Mouse (Mus musculus): ENCODE results near the gene Slc30a7.
"Not testable (repeated sequence)": the region's sequence is repeated elsewhere in the genome, so short reads cannot be mapped to it uniquely, and the experiment has no call there.

Gene Slc30a7

DNA sequence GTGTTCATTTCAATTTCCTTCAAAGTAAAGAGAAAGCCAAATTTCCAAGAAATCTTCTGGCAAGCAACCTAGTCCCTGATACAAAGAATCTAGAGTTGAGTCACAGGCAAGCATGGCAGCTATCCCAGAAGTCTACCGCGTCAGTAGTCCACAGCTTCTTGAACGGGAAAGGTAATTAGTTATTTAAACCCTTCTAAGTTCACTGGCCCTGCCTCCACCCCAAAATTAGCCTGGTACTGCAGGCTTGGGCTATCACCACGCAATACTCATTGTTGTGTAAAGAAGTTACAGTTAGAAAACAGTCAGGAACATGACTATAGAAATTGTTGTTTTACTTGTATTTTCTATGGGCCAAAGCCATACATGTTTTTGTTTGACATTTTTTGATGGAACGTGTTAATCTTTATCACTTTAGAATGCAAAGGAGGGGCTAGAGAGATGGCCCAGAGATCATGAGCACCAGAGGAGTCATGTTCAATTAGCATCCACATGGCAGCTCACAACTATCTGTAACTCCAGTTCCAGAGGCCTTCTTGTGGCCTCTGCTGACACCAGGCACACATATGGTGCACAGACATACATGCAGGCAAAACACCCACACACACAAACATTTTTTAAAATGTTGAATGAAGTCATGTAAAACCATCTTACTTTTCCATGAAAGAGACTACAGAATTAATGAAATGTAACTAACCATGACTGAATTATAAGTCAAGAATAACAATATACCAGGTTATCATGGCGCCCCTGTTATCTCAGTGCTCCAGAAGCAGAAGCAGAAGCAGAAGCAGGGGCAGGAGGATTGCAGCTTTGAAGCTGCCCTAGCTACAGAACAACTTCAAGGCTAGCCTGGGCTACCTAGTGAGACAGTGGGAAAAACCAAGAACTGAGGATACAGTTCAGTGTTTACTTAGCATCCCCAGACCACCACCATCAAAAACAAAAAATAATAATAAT lies 57.0 kb downstream of the Slc30a7 start:
- in situ Hi-C loops (cut with MboI; ENCODE audit: low sequenced_read_pairs) = no loop called here

GRCm38 (mm10) chr3:115949220-115949920 lies 57.8 kb downstream of the Slc30a7 start:
- in situ Hi-C loops (cut with MboI; ENCODE audit: low sequenced_read_pairs) = no loop called here

GRCm38 (mm10) chr3:115946272-115946671 lies 60.9 kb downstream of the Slc30a7 start:
- in situ Hi-C loops (cut with MboI; ENCODE audit: low sequenced_read_pairs) = no loop called here

DNA sequence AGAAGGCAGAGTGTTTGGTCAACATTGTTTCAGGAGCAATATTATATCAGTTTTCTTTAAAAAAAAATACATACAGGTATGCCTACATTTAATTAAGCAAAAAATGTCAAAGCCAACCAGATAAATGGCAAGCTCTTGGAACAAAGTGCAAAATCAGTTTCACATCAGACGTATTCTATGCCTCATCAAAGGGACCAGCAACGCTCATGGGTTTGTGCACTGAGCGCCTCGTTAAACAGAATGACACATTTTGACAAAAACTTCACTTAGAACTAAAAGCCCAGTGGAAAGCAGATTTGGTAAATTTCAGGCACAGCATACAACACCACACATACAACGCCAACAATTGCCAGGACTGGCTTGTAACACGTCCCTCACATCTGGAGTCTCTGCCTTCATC lies 62.8 kb downstream of the Slc30a7 start:
- in situ Hi-C loops (cut with MboI; ENCODE audit: low sequenced_read_pairs) = no loop called here

- in situ Hi-C loops (cut with MboI; ENCODE audit: low sequenced_read_pairs) = no loop called here
Observed at GRCm38 (mm10) chr3:115941464-115941863, 65.7 kb downstream of the Slc30a7 start.

DNA sequence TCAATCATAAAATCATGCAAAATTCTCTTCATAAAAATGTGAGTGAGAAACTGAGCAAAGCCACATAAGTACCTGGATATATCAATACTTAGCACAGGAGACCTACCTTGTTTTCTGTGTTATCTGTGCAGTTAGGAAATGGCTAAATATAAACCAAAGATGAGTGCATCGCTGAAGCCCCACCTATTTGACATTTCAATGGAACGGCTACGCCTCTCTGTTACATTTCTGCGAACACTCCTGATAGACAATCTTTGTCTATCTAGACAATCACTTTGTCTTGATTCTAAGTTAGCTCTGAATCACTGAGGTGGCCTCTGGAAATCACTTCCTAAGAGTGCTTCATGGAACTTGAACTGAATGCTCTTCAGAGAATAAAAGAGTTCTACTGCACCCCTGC lies 66.7 kb downstream of the Slc30a7 start:
- in situ Hi-C loops (cut with MboI; ENCODE audit: low sequenced_read_pairs) = no loop called here

- in situ Hi-C loops (cut with MboI; ENCODE audit: low sequenced_read_pairs) = no loop called here
Observed at GRCm38 (mm10) chr3:115937807-115938206, 69.4 kb downstream of the Slc30a7 start.

- in situ Hi-C loops (cut with MboI; ENCODE audit: low sequenced_read_pairs) = no loop called here
Observed at GRCm38 (mm10) chr3:115936734-115937599, 70.2 kb downstream of the Slc30a7 start.

DNA sequence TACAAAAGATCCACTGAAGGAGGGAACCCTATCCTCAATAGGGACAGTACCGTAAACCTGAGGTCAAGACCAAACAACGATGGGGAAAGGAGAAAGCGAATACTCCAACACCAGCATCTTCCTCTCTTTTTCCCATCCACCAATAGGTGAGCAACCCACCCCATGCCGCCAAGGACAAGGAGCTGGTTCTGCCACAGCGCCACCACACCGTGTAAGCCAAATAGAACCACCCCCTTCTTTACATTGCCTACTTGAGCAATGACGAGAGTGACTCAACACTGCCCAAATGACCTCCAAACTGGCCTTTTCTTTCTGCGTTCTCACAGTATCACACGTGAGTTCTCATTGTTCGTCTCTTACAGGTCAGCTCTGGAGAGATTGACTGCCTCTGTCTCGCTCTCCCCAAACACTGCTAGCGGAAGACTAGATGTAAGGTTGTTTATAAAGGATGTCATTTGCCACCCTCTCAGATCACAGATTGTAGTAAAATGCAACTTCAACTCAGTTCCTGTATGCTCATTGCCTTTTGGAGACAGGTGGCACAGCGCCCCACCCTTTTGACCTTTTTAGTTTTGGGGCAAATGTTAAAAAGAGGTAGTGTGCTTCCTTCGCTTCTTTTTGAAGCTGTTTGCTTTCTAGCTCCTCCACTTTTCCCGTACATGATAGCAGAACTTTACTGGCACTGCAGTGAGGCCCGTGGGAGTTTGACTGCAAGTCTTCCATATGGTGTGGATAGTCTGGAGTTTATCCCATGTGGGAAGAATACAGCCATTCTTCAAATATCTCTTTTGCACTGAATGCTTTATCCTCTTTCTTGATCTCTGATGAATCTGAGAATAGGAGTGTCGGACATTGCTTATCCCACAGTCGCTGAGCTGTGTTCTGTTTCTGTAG lies 73.7 kb downstream of the Slc30a7 start:
- in situ Hi-C loops (cut with MboI; ENCODE audit: low sequenced_read_pairs) = no loop called here

DNA sequence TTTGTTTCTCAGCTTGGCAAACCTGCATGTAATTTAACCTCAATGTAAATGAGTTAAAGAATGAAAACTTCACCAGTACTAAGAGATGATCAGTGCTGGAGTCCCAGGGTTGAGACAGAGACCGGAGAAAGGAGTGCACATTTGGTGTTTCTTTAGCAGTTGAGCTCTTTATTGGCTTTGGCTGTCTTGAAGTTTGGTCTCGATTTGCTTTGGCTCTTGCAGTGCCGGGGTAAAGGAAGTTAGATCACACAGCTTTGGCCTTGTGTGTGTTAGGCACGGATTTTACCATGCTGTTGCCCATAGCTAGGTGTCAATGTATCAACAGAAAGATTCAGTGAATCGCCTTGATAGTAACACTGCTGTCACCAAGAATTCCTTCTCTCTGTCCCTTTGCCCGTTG lies 75.5 kb downstream of the Slc30a7 start:
- in situ Hi-C loops (cut with MboI; ENCODE audit: low sequenced_read_pairs) = no loop called here

DNA sequence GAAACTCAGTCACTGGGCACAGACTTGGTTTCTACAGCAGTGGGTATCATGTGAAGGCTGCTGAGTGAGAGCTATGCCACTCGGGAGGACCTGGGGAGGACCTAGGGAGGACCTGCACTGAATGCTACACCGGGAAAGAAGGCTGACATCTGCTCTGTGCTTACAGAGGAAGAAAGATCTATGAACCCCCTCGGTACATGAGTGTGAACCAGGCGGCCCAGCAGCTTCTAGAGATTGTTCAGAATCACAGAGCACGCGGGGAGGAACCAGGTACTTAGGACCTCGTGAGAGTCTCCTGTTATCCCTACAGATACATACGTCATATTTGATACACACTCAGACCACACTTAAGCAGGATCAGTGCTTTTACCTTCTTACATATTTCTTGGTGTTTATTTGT lies 80.7 kb downstream of the Slc30a7 start:
- in situ Hi-C loops (cut with MboI; ENCODE audit: low sequenced_read_pairs) = no loop called here

DNA sequence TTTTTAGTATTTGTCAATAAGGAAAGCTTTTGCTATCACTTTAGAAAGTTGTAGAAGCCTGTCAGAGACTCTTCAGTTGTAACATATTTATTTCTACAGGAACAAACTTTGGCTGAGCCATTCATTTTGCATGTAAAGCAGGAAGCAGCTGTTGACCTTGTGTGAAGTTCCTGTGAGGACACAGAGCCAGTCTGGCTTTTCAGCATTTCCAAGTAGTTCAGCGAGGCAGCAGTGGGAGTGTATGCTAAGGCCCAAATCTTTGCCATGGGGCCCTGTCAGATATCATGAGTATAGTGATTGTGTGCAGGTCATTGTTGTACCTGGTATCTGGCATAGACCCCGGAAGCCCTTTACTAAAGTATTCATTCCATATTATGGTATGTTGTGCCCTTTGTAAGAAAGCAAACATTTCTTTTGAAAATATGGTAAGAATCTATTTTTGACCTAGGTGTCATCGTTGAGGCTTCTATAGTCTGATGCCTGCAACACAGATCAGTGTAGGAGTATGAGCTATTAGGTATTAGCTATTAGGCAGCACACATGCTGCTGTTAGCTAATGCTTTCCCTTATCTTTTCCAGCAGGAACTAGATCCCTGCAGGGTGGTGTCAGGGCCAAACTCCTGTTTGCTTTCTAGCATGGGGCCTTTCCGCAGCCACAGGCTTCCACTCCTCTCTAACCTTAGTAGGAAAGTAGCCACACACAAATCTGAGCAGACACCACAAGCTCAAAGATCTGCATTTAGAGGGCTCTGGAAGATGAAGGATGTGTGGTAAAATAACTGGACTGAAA lies 82.6 kb downstream of the Slc30a7 start:
- in situ Hi-C loops (cut with MboI; ENCODE audit: low sequenced_read_pairs) = no loop called here

DNA sequence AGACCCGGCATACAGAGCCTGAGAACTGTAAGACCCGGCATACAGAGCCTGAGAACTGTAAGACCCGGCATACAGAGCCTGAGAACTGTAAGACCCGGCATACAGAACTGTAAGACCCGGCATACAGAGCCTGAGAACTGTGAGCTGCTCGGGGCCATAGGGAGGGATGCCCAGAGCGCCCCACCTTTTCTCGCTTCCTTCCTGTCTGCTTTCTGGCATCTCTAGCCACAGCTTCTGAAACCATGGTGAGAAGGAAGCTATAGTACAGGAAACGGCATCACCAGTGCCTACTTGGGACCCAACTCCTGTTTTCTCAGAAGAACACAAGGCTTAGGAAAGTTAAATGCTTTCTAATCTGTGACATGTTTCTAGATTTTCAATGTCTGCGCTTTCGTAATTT lies 99.8 kb downstream of the Slc30a7 start:
- in situ Hi-C loops (cut with MboI; ENCODE audit: low sequenced_read_pairs) = not testable (repeated sequence)

DNA sequence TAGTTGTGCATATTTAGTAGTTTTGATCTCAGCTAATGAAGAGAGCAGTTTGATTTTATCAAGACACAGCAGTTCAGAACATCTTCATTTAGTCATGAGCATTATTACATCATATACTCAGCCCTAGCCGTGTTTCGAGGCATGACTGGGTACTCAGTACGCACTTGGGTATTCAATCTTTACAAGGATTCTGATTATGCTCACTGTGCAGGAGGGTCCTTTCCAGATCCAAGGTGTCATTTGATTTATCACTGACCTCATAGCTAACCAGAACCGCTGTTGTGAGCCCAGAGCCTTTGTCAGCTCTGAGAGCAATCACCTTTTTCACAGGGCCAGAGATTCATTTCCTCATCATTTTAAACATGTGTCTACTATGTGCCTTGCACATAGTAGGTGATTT lies 101.6 kb downstream of the Slc30a7 start:
- in situ Hi-C loops (cut with MboI; ENCODE audit: low sequenced_read_pairs) = no loop called here

DNA sequence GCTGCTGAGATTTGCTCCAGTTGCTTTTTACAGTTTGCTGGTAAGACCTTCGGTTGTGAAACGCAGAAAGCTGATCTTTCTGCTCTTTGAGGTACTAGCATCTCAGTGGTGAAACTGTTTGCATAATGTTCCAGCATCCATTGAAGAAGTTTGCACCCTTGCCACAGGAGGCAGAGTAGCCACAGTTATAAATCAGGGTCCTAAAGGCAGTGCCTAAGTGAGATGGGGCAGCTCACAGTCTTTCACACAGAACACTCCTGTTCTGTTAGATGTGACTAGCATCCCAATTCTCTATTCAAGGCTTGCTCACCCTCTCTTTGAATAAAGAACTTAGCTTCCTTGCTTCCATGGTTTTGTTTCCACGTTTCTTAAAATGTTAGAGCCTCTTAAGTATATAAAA lies 102.1 kb downstream of the Slc30a7 start:
- in situ Hi-C loops (cut with MboI; ENCODE audit: low sequenced_read_pairs) = no loop called here

DNA sequence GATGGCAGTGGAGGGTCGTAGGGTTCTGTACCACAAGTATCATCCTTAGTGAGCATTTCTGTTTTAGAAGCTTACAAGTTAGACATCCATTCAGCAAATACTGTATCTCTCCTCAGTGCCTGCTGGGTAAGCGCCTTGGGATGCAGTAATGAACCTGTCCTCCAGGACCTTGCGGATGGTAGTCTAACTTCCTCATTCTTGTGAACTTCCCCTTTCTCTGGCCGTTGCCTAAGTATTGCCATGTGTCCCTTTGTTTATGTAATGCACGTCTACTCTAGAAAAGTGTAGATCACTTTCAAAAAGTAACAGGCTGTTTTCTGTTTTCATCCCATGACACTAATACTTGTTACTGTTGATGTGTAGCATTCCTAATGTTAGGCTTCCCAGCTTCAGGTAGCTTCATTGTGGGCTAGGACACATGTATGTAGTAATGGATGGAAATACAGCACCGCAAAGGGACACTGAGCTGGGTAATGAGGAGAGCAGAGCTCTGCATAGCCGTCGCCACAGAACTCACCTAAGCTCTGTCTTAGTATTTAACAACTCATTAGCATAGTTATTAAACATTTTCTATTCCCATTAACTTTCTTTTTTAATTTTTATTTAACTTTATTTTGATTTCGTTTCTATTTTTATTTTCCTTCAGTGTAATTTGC lies 104.8 kb downstream of the Slc30a7 start:
- in situ Hi-C loops (cut with MboI; ENCODE audit: low sequenced_read_pairs) = no loop called here

GRCm38 (mm10) chr3:115898354-115898948 lies 108.8 kb downstream of the Slc30a7 start:
- in situ Hi-C loops (cut with MboI; ENCODE audit: low sequenced_read_pairs) = no loop called here

- in situ Hi-C loops (cut with MboI; ENCODE audit: low sequenced_read_pairs) = no loop called here
Observed at GRCm38 (mm10) chr3:115893166-115893565, 114.0 kb downstream of the Slc30a7 start.

All from CH12F3 (cell line).